Mouse (Mus musculus) ES-E14 (cell line): ENCODE measurements at regions not wholly inside any gene's neighbourhood (a gene's known extent, or its start where the extent isn't known, plus 50 kb on each side); places are given as distances from the start of the nearest gene placed in this dataset.

Source experiments
- CHD2 ChIP-seq: IDR thresholded peaks from 2 replicates; pipeline ENCODE4 v1.6.1; 2014; ENCODE audit warnings: mild to moderate bottlenecking, low read depth, low read length, inconsistent platforms
- HCFC1 ChIP-seq: IDR thresholded peaks from 2 replicates; pipeline ENCODE4 v1.6.1; 2012; ENCODE audit warnings: low read length, inconsistent platforms, borderline replicate concordance; ENCODE audit not compliant: insufficient read depth
- MAFK ChIP-seq: IDR thresholded peaks from 2 replicates; pipeline ENCODE4 v1.6.1; 2014; ENCODE audit warnings: mild to moderate bottlenecking, low read depth, low read length, inconsistent platforms; ENCODE audit not compliant: insufficient read depth
- ZC3H11A ChIP-seq: IDR thresholded peaks from 2 replicates; pipeline ENCODE4 v1.6.1; 2012; ENCODE audit warnings: low read depth, mild to moderate bottlenecking, inconsistent platforms, low read length, borderline replicate concordance
- ZNF384 ChIP-seq: IDR thresholded peaks from 2 replicates; pipeline ENCODE4 v1.6.1; 2012; ENCODE audit warnings: low read depth, low read length, inconsistent platforms

DNA sequence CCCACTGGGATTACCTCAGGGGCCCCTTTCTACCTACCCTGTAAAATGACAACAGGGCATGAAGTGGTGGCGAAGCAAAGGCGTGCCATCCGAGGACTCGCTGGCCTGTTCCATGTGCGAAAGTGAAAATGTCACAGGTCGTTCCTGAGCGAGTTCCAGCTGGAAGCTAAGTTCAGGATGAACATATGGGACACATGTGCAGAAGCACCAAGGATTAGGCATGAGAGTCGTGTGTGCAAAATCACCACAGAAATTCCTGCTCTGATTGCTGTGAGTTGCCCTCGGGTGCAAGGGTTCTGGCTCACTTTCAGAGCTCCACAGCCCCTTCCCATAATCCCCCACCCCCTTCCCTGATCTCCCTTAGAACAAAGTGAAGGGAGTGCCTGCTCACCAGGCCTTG is 147.6 kb upstream of the Nfe2l3 start:
- TF ChIP-seq HCFC1 (no peak), MAFK (no peak), ZC3H11A (no peak), CHD2 (no peak), ZNF384 (no peak)
